Mouse (Mus musculus) kidney, embryonic 16.5 days (tissue): ENCODE measurements around the gene Cd160. TPM values are rescaled to one million over a fixed set of nuclear protein-coding genes. Genes with fewer than 3 reads are reported as not detected.
A peak's percentile ranks its signal among the peaks of the same experiment; 100 is the strongest.

Source experiments
- ATAC-seq: fragments of 200-750 bp; cut with Nextera tagmentation; 2 replicates; pipeline ENCODE4 v1.8.0; 2017; ENCODE audit warnings: moderate TSS enrichment; ENCODE audit not compliant: low FRiP score, low TSS enrichment
- H3K27ac ChIP-seq: fragments of 300-500 bp; sonication (generic); 2 replicates; pipeline ENCODE4 v1.5.1; 2014; ENCODE audit warnings: low read length
- H3K27me3 ChIP-seq: fragments of 300-500 bp; sonication (generic); 2 replicates; pipeline ENCODE4 v1.6.1; 2014; ENCODE audit warnings: low read length, control low read depth, mixed read lengths; ENCODE audit not compliant: insufficient read depth
- H3K36me3 ChIP-seq: fragments of 300-500 bp; sonication (generic); 2 replicates; pipeline ENCODE4 v1.6.1; 2014; ENCODE audit warnings: low read length, control low read depth, mixed read lengths; ENCODE audit not compliant: insufficient read depth
- H3K4me1 ChIP-seq: fragments of 300-500 bp; sonication (generic); 2 replicates; pipeline ENCODE4 v1.6.1; 2014; ENCODE audit warnings: low read length, control low read depth, mixed read lengths; ENCODE audit not compliant: insufficient read depth
- H3K4me2 ChIP-seq: fragments of 300-500 bp; sonication (generic); replicated peaks from 2 replicates; pipeline ENCODE4 v1.6.1; 2014; ENCODE audit warnings: low read depth, low read length
- H3K4me3 ChIP-seq: fragments of 300-500 bp; sonication (generic); 2 replicates; pipeline ENCODE4 v1.5.1; 2014; ENCODE audit warnings: mild to moderate bottlenecking, low read length
- H3K9ac ChIP-seq: fragments of 300-500 bp; sonication (generic); replicated peaks from 2 replicates; pipeline ENCODE4 v1.6.1; 2014; ENCODE audit warnings: low read length
- H3K9me3 ChIP-seq: fragments of 300-500 bp; sonication (generic); 2 replicates; pipeline ENCODE4 v1.6.1; 2016; ENCODE audit warnings: low read length, control low read depth
- WGBS: fragments of 180-500 bp; shearing (Covaris S2); extraction: QIAGEN DNeasy Blood & Tissue Kit; methylation state at CpG from one replicate; pipeline ENCODE4 v1.1.7; 2014; 5-methylcytosine and 5-hydroxymethylcytosine counted together
- polyA plus RNA-seq: library from polyadenylated mRNA; unstranded; fragments of >200 nt; fragmentation: Nextera tagmentation; extraction: Ambion mirVana; gene quantifications from 2 replicates; pipeline ENCODE4 v1.2.1, GENCODE M21; 2015

Cd160 gene
- polyA plus RNA-seq, 1 experiment from 2014 or later = 0.12 TPM

DNA sequence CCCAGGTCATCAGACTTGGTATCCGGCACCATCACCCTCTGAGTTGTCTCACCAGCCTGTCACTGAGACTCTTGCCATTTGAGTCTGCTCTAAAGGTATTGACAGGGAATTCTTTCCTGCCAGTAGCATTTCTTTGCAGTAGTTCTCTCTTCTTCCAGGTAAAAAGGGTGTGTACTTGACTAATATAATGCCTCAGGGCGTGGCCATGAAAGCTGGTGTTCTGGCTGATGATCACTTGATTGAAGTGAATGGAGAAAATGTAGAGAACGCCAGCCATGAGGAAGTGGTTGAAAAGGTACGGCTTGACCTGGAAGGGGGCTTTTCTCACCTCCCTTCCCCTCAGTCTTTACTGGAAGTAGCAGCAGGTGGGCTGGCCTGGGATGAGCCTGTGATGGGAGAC is 25.2 kb upstream of the Cd160 start:
- Histone ChIP-seq H3K9me3 (no peaks in the 10 kb centered on the region), H3K9ac (no peak overlapping the region), H3K4me2 (no peak overlapping the region), H3K4me1 (no peaks in the 10 kb centered on the region), H3K36me3 (no peaks in the 10 kb centered on the region), H3K27ac (no peak overlapping the region), H3K27me3 (no peaks in the 10 kb centered on the region), H3K4me3 (no peak overlapping the region)
- ATAC-seq = no peak
- 74% methylated on average over 4 of the region's 4 CpGs for WGBS

DNA sequence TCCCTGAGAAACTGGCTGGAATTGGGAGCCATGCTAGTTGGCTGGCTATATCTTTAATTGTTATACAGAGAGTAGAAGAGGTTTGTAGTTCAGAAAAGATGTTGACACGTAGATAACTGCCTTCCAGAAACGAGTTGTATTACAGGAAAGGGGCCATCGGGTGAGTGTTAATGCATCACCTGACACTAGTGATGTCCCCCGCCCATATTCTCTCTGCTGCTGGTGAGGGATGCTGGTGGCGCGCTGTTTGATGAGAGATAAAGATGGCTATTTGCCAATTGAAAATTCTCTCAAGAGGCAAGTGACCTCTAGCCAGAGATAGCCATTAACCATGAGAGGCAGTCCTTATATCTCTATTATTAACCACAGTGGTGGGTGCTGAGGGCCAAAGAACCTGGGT is 23.4 kb upstream of the Cd160 start:
- no peak for ATAC-seq
- no peaks in the 10 kb centered on the region for H3K36me3 ChIP-seq
- H3K27me3 ChIP-seq = no peaks in the 10 kb centered on the region
- H3K4me3 ChIP-seq = no peak overlapping the region
- no peak overlapping the region for H3K4me2 ChIP-seq
- no peak overlapping the region for H3K27ac ChIP-seq
- H3K4me1 ChIP-seq = peaks cover 6% of the 10 kb centered on the region; the same call in 1 of the 2 replicates
- no peak overlapping the region for H3K9ac ChIP-seq
- no peaks in the 10 kb centered on the region for H3K9me3 ChIP-seq
- 71% methylated on average over 6 of the region's 6 CpGs for WGBS

DNA sequence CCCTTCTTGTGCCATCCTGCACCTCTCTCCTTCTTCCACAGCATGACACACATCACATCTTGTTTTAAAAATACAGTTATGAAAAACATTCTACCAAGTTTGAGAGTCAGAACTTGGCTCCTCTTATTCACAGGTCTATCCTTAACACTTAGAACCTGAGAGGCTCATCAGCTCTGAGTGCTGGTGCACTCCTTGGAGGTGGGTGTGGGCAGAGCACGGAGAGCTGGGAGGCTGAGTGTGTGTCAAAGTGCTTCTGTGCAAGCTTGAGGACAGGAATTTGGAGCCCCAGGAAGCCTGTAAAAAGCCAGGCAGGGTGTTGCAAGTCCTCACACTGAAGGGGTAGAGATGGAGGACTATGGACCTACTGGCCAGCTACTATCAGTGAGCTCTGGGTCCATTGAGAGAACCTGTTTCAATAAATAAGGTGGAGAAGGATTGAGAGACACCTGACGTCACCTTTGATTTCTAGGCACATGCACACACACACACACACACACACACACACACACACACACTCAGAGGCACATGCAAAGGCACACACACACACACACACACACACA is 20.1 kb upstream of the Cd160 start:
- ATAC-seq = no peak
- Histone ChIP-seq H3K9ac (no peak overlapping the region), H3K36me3 (no peaks in the 10 kb centered on the region), H3K4me3 (no peak overlapping the region), H3K27me3 (no peaks in the 10 kb centered on the region), H3K4me2 (no peak overlapping the region), H3K4me1 (peaks cover 9% of the 10 kb centered on the region; the same call in 1 of the 2 replicates), H3K9me3 (no peaks in the 10 kb centered on the region), H3K27ac (no peak overlapping the region)
- 82% methylated on average over 2 of the region's 2 CpGs for WGBS

DNA sequence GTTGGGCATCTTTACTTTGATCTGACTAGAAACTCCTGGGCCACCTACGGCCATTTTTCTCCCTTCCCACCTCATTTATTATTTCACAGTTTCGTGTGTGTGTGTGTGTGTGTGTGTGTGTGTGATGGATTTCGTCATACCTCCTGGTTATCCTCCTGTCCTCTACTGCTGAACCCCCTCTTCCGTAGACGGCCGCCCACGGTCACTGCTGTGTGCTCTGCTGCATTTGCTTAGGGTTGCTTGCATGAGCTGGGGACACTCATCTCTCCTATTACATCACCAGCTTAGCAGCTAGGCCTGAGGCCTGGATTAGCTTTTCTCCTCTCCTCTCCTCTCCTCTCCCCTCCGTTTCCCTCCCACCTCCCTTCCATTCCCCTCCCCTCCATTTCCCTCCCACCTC is 19.3 kb upstream of the Cd160 start:
- no peak overlapping the region for H3K9ac ChIP-seq
- peaks cover 9% of the 10 kb centered on the region; the same call in 1 of the 2 replicates for H3K4me1 ChIP-seq
- WGBS = 91% methylated on average over 7 of the region's 8 CpGs
- no peaks in the 10 kb centered on the region for H3K36me3 ChIP-seq
- no peaks in the 10 kb centered on the region for H3K9me3 ChIP-seq
- no peaks in the 10 kb centered on the region for H3K27me3 ChIP-seq
- no peak for ATAC-seq
- no peak overlapping the region for H3K4me2 ChIP-seq
- no peak overlapping the region for H3K4me3 ChIP-seq
- H3K27ac ChIP-seq = no peak overlapping the region

DNA sequence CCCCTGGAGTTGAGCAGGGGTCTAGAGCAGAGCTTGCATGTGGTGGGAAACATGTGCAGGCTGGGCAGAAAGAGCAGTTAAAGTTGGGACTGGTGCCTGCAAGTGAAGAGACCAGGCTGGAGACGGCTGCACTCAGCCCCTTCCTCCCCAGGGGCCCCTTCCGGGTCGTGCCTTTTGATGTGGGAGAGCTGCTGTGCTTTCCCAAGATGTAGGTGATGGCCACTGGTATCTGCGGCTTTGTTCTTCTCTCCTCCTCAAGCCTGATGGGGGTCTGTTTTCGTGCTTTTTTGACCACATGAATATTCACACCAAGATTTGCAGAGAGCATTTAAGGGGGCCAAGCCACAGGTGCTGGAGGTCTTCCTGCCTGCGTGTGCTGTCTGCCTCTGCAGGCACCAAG is 18.5 kb upstream of the Cd160 start:
- Histone ChIP-seq H3K9me3 (no peaks in the 10 kb centered on the region), H3K36me3 (no peaks in the 10 kb centered on the region), H3K27ac (no peak overlapping the region), H3K27me3 (no peaks in the 10 kb centered on the region), H3K4me1 (peaks cover 9% of the 10 kb centered on the region; the same call in 1 of the 2 replicates), H3K9ac (no peak overlapping the region), H3K4me3 (no peak overlapping the region), H3K4me2 (no peak overlapping the region)
- no peak for ATAC-seq
- WGBS = 10% methylated on average over 6 of the region's 6 CpGs

DNA sequence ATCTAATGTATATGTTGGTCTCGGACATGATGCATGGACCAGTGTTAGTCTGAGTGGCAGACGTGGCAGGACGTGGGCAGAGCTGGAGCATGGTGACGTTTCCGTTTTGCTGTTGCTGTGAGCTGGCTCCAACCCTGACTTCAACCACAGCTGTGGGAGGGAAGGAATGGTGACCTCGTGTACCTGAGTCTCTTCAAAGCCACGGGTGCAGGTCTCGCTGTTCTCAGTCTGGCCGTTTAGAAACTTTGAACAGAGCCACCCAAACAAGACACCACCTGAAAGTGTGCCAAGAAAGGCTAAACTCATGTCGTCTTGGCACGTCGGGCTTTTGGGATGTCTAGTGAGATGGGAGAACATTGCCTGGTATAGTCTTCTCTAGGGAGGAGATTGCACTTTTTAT is 17.8 kb upstream of the Cd160 start:
- no peaks in the 10 kb centered on the region for H3K9me3 ChIP-seq
- peaks cover 9% of the 10 kb centered on the region; the same call in 1 of the 2 replicates for H3K4me1 ChIP-seq
- WGBS = 85% methylated on average over 12 of the region's 12 CpGs
- no peak for ATAC-seq
- H3K9ac ChIP-seq = no peak overlapping the region
- no peak overlapping the region for H3K4me3 ChIP-seq
- no peaks in the 10 kb centered on the region for H3K36me3 ChIP-seq
- H3K27me3 ChIP-seq = no peaks in the 10 kb centered on the region
- no peak overlapping the region for H3K27ac ChIP-seq
- no peak overlapping the region for H3K4me2 ChIP-seq

DNA sequence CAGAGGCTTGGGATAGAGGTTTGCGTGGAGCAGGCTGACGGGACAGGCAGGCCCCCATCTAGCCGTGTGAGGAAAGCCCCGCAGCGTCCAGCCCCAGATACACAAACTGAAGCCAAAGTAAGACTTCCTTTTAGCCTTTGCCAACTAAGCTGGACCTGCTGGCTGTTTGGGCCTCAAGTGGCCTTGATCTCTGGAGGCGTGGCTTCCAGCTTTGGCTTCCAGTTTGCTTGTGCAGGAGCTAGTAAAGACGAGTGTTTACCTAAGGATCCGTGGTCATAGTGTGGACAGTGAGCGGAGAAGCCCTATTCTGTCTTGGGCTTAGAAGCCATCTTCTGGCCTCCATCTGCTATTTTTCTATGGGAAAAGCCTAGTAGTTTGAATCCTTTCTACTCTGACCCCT is 16.7 kb upstream of the Cd160 start:
- no peak overlapping the region for H3K9ac ChIP-seq
- ATAC-seq = no peak

DNA sequence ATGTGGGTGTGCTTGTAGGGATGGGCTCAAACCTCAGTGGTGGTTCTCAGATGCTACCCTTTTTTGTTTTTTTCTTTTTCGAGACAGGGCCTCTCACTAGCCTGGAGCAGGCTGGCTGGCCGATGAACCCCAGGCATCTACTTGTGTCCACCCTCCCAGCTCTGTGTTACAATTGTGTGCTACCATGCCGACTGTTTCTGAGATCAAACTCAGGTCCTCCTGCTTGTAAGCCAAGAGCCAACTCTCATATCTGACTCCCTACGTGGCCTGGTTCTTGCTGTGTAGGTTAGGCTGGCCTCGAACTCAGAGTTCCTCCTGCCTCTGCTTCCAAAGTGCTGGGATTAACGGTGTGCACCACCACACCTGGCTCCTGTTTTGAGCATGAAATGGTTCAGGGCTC is 16.0 kb upstream of the Cd160 start:
- 95% methylated on average over 6 of the region's 6 CpGs for WGBS
- no peaks in the 10 kb centered on the region for H3K9me3 ChIP-seq

More for the DNA sequence above, 16.7 kb upstream of the Cd160 start:
- H3K27me3 ChIP-seq = no peaks in the 10 kb centered on the region
- no peak overlapping the region for H3K4me3 ChIP-seq
- no peak overlapping the region for H3K27ac ChIP-seq
- H3K4me1 ChIP-seq = peaks cover 9% of the 10 kb centered on the region; the same call in 1 of the 2 replicates
- H3K36me3 ChIP-seq = no peaks in the 10 kb centered on the region
- no peak overlapping the region for H3K4me2 ChIP-seq
- 80% methylated on average over 9 of the region's 9 CpGs for WGBS
- H3K9me3 ChIP-seq = no peaks in the 10 kb centered on the region

DNA sequence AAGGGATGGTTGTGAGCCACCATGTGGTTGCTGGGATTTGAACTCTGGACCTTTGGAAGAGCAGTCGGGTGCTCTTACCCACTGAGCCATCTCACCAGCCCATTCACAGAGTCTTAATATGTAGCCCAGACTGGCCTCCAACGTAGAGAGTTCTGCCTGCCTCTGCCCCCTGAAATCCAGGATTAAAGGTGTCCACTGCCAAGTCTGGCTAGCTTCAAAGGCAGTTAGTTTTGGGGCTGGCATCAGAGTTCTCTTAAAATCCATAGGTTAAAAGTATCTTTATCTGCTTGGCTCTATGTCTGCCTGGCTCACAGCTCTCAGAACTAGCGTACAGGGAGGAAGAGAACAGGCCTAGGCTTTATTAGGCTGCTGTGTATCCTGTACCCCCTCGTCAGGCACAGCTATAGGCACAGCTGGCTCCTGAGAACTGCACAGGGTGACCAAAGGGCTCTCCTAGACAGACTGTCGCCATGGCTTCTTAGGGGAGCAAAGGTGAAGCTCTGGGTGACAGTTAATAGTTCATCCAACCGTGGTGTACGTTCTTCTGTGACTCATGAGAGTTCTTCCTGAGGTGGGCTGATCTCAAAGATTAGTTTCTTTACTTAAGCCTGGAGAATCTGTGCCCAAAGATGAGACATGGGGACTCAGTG is 10.0 kb upstream of the Cd160 start:
- no peaks in the 10 kb centered on the region for H3K36me3 ChIP-seq
- no peak overlapping the region for H3K4me3 ChIP-seq
- peaks cover 34% of the 10 kb centered on the region for H3K4me1 ChIP-seq
- H3K9me3 ChIP-seq = no peaks in the 10 kb centered on the region
- no peaks in the 10 kb centered on the region for H3K27me3 ChIP-seq
- 49% methylated on average over 7 of the region's 7 CpGs for WGBS
- no peak overlapping the region for H3K9ac ChIP-seq
- H3K27ac ChIP-seq = peak overlapping the region; percentile 91
- no peak overlapping the region for H3K4me2 ChIP-seq
- ATAC-seq = peak; percentile 96

More for the DNA sequence above, 16.0 kb upstream of the Cd160 start:
- H3K27me3 ChIP-seq = no peaks in the 10 kb centered on the region
- no peak for ATAC-seq
- H3K27ac ChIP-seq = no peak overlapping the region
- H3K9ac ChIP-seq = no peak overlapping the region
- no peaks in the 10 kb centered on the region for H3K36me3 ChIP-seq
- no peak overlapping the region for H3K4me2 ChIP-seq
- H3K4me3 ChIP-seq = no peak overlapping the region
- H3K4me1 ChIP-seq = peaks cover 9% of the 10 kb centered on the region; the same call in 1 of the 2 replicates

DNA sequence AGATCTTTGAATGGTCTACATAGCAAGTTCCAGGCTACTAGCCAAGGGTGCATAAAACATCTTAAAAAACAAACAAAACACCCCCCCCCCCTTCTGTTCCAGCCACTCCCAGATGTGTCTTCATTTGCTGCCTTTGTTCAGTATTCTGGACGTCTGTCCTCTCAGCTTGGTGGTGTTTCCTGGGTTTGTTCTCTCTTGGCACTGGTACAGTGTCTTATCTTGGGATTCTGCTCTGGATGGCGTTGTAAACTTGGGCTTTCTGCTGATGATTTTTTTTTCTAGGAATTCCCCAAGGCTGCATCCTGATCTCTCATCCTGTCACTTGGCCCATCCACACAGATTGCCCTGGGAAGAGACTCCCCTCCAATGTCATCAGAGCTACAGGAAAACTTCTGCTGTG is 7.3 kb upstream of the Cd160 start:
- no peaks in the 10 kb centered on the region for H3K36me3 ChIP-seq
- 49% methylated on average over 2 of the region's 2 CpGs for WGBS

More for the DNA sequence above, 7.3 kb upstream of the Cd160 start:
- peak overlapping the region; percentile 16; the same call in 1 of the 2 replicates for H3K27ac ChIP-seq
- ATAC-seq = no peak
- H3K27me3 ChIP-seq = no peaks in the 10 kb centered on the region
- no peak overlapping the region for H3K9ac ChIP-seq
- no peaks in the 10 kb centered on the region for H3K9me3 ChIP-seq
- H3K4me1 ChIP-seq = peaks cover 35% of the 10 kb centered on the region
- no peak overlapping the region for H3K4me3 ChIP-seq
- H3K4me2 ChIP-seq = no peak overlapping the region
